Mouse (Mus musculus): ENCODE results near the gene Mark3.

The Mark3 gene

DNA sequence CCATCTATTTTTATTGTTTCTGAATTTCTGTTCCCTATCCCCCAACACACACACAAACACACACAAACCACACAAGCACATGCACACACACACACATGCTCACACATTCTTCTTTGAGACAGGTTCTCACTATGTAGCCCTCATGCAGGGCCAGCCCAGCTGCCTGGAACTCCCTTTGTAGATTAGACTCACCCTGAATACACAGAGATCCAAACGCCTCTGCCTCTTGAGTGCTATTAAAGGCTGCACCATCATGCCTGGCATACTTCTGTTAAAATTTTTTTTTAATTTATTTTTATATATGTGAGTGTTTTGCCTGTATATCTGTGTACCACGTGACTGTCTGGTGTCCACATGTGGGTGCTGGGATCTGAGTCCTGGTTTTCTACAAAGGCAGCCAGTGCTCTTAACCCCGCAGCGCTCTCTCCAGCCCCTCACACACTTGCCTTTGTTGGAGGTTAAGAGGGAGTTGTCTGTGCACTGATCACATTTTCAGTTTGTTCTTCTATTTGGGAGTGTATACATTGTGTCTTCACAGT is 12.0 kb upstream of the Mark3 start:
- no peak for DNase-seq

DNA sequence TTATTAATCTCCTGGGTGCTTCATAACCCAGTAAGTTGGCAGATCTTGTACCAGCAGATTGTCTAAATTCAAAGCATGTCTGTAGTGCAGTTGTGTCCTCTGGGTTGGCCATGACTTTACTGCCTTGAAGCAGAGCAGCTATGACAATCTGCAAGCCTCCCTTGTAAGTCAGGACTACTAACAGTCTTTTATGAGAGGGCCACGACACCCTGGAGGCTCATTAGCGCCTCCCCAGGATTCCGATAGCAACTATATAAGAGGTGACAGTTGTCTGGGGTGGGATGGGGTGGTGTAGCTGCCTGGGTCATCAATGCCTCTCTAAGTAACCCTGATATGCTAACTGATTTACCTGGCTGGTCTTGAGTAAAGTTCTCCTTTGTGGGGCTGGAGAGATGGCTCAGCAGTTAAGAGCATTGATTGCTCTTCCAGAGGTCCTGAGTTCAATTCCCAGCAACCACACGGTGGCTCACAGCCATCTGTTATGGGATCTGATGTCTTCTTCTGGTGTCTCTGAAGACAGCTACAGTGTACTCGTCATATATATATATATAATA is 11.2 kb upstream of the Mark3 start:
- DNase-seq, result no peak

GRCm38 (mm10) chr12:111565363-111565762 is 9.0 kb upstream of the Mark3 start:
- DNase-seq, result no peak

- DNase-seq, result peak; percentile 72
These were observed 5.5 kb upstream of the Mark3 start for GRCm38 (mm10) chr12:111568836-111569235.

DNA sequence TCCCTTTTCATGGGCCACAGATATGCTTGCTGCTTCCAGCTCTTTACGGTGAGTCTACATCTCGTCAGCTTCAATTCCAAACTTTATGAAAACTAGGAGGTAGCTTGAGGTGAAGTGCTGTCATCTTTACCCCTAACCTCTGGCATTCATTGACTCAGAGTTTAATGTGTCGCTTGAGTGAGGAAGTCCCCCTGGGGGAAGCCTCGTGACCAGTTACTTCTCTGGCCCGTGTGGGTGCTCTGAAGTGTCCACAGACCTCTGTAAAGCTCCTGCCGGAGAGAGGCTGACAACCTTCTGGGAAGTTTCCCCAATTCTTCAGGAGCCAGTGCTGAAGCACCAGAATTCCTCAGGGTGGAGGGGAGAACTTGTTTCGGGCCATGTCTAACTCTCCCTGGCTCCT is 1.9 kb upstream of the Mark3 start:
- peak; percentile 77 for DNase-seq

GRCm38 (mm10) chr12:111573315-111573714 is 1.0 kb upstream of the Mark3 start:
- DNase-seq, result peak; percentile 83

GRCm38 (mm10) chr12:111574887-111575838 is 840 bp downstream of the Mark3 start:
- DNase-seq, result peak; percentile 59

- no peak for DNase-seq
These were observed 8.7 kb downstream of the Mark3 start for GRCm38 (mm10) chr12:111583058-111583457.

DNA sequence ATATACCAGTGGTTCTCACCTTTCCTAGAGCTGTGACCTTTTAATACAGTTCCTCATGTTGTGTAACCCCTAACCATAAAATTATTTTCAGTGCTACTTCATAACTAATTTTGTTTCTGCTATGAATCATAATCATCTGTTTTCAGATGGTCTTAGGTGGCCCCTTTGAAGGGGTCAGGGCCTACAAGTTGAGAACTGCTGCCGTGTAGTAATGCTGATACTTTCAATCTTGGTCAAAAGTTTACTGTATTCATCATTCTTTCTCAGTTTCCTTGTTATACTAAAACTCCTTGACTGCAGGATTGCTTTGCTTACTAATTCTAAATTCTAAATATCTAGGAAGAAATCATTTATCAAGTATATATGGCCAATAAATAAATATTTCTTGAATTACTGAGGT is 10.1 kb downstream of the Mark3 start:
- DNase-seq, result no peak

DNA sequence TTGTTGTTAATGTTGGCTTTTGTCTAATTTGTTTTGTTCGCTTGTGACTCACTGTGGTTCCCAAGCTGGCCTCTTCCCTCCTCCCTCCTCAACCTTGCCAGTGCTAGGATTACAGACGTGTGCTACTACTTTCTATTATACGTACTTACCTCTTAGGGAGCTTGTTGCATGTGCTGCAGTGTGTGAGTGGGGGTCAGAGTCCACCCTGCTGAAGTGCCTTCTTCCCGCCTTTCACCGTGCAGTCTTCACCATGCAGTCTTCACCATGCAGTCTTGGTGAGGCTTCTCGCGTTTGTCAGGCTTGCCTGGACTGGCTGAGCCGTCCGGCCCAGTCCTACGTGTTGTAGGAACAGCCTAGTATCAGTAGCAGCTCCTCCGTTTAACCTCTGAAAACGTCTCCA is 12.9 kb downstream of the Mark3 start:
- no peak for DNase-seq

DNA sequence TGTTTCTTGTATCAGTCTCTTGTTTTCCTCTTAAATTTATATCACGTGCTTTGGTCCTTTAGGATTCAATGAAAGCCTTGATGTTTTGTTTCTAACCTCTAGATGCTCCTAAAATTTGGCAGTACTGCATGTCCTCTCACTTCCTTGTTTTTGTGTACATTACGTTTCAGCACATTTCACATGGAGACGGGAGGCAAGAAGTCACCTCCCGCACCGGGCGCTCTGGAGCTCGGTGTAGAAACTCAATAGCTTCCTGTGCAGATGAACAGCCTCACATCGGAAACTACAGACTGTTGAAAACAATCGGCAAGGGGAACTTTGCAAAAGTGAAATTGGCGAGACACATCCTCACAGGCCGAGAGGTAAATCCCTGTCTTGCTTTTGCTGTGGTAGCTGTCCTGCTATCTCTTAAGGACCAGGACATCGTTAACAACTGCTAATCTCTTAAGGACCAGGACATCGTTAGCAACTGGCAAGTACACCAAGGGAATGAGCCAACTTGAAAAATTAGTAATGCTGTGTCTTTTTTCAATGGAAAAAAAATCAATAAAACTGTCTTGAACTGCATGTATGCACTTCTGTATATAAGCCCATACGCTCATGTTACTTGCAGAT is 18.2 kb downstream of the Mark3 start:
- peak; percentile 44 for DNase-seq

- no peak for DNase-seq
These were observed 19.5 kb downstream of the Mark3 start for GRCm38 (mm10) chr12:111593775-111594174.

DNA sequence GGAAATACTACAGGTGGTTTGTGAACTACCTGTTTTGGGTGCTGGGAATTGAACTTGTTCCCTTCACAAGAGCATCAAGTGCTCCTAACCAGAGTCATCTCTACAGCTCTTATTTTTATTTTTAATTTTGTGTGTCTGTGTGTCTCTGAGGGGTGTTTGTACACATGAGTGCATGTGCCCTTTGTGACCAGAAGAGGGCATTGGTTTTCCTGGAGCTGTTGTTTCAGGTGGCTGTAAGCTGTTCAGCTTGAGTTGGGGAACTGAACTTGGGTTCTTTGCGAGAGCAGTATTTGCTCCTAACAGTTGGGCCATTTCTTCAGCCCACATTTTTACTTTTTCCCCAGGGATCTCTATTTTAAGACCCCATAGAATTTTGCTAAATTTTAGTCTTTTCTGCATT is 23.0 kb downstream of the Mark3 start:
- no peak for DNase-seq

- DNase-seq, result no peak
These were observed 24.6 kb downstream of the Mark3 start for GRCm38 (mm10) chr12:111598902-111599301.

DNA sequence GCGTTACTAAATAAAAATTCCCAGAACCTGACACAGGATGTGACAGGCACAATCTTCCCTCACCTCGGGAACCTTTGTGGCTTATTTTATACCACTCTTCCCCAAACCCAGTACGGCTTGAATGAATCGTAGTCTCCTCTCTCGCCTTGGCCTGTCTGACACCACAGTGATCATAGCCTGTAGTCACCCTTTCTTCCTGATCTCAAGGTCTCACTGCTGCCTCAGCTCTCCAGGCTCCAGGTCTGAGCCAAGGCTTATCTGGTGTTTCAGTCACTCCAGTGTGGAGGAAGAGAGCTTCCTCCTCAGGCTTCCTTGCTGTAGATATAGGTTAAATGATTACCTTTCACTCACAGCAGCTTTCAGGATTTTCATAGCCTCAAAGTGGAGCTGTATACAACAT is 25.3 kb downstream of the Mark3 start:
- no peak for DNase-seq

GRCm38 (mm10) chr12:111603871-111604270 is 29.5 kb downstream of the Mark3 start:
- DNase-seq, result peak; percentile 36

DNA sequence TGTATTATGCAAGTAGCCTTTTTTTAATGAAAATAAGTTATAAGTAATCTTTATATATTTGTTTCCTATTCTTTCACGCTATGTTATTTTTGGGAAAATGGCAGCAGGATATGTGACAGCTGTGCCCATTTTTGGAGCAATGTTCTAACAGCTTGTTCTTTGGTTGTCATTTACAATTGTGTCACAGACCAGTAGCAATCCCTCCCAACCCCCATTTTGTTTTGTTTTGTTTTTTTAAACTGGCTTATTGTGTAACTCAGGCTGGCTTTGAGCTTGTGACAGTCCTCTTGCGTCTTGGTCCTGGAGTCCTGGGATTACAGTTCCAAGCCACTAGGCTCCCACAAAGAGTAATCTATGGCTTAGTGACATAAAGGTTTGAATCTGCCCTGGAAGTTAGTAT is 31.3 kb downstream of the Mark3 start:
- DNase-seq, result no peak

- DNase-seq, result no peak
These were observed 33.7 kb downstream of the Mark3 start for GRCm38 (mm10) chr12:111608015-111608414.

DNA sequence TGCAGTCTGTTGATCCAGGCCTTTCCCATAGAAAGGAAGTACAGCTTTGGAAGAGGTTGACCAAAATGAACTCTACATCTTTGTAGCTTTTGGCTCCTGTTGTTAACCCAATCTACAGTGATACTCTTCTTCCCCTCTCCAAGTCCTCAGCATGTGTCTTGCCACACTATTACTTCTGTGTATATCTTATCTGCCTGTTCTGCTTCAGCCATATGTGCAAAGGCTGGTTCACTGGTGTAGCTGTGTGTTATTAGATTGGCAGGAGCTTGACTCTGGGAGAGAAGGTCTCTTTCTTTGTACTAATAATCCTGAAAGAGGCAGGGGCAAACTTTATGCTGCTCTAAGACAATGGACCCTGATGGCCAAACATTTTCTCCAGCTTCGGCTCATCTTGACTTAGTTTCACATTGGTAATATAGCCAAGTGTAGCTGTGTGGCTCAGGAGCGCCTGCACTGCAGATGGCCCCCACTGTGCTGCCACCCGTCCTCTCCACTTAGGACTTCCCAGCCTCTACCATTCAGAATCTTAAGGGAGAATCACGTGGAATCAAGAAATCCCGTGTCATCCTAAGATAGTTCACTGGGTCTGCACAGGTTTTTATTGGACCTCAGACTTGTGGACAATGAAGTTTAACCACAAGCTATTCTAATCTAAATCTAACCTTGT is 40.3 kb downstream of the Mark3 start:
- DNase-seq, result no peak

DNA sequence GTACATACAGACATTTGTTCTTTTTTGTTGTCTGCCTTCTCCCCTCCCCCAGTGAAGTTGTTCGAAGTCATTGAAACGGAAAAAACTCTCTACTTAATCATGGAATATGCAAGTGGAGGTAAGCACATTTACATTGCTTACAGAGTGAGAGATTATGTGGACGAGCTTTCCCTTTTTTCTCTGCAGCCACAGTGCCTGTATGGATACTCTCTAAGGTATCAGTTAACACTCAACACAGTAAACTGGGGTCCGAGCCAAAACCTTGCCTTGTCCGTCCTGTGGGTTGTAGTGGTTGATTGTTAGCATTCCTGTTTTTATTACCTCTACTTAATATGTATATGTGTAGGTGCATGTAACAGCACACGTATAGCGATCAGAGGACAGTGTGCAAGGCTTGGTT is 43.9 kb downstream of the Mark3 start:
- no peak for DNase-seq

DNA sequence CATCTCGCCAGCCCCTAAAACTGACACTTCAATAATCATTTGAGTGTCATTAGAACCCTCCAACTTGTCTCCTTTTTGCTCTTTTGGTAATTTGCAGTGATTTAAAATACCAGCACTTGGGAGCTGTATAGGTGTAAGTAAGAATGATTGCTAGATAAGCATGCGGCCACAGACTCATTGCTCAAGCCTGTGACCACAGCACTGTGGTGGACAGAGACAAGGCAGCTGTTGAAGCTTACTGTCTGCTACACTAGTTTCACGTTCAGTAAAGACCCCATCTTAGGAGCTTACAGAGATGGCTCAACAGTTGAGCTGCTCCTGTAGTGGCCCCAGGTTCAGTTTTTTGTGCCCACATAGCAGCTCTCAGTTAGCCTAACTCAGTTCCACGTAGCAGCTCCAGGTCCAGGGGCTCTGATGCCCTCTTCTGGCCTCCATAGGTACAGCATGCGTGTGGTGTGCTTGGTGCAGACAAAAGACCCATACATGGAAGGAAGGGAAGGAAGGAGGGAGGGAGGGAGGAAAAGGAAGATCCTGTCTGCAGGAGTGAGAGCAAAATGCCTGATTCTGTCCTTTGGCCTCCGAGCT is 73.8 kb downstream of the Mark3 start:
- DNase-seq, result peak; percentile 75

DNA sequence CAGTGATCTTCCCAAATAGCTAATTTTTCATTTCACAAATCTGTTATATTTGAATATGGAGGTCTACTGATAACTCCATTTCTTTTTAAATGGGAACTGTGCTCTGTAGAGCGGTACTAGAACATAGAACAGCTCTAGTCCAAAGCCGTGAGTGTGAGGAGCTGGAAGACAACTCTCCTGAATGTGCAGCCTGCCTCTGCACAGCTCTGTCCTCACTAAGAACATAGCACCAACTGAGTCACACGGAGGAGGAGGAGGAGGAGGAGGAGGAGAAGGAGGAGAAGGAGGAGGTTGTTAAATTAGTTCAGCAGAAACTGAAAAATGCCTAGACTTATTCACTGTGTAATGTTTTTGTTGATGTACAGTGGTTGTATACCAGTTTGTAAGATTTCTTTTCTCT is 78.6 kb downstream of the Mark3 start:
- DNase-seq, result no peak

- DNase-seq, result peak; percentile 75
These were observed 79.1 kb downstream of the Mark3 start for GRCm38 (mm10) chr12:111653434-111653833.

All from kidney, postnatal 14 days (tissue).